Mouse (Mus musculus) bone marrow macrophage, adult 2 months (primary cell): ENCODE measurements around the gene Veph1. TPM values are rescaled to one million over a fixed set of nuclear protein-coding genes. Genes with fewer than 3 reads are reported as not detected.
"Not testable (repeated sequence)": the region's sequence is repeated elsewhere in the genome, so short reads cannot be mapped to it uniquely, and the experiment has no call there.

Experiments
- H3K27ac ChIP-seq: 2 replicates; pipeline ENCODE4 v1.5.1; 2012; ENCODE audit warnings: low read depth, low read length; ENCODE audit not compliant: insufficient read depth
- H3K4me1 ChIP-seq: 2 replicates; pipeline ENCODE4 v1.6.1; 2012; ENCODE audit warnings: low read length; ENCODE audit not compliant: control insufficient read depth, insufficient read depth
- H3K4me3 ChIP-seq: 2 replicates; pipeline ENCODE4 v1.5.1; 2012; ENCODE audit warnings: mild to moderate bottlenecking, low read length, moderate library complexity; ENCODE audit not compliant: insufficient read depth
- CTCF ChIP-seq: IDR thresholded peaks from 2 replicates; pipeline ENCODE4 v1.5.1; 2012; ENCODE audit warnings: low read depth, mild to moderate bottlenecking, low read length, moderate library complexity
- POLR2A ChIP-seq: IDR thresholded peaks from 2 replicates; pipeline ENCODE4 v1.6.1; 2012; ENCODE audit warnings: mild to moderate bottlenecking, low read depth, low read length, borderline replicate concordance
- polyA plus RNA-seq: library from polyadenylated mRNA; stranded (reverse); fragments of >200 nt; gene quantifications from 2 replicates; pipeline ENCODE4 v1.2.4, GENCODE M21; 2012; ENCODE audit not compliant: missing spikeins, insufficient read depth, insufficient read length

Gene Veph1
- polyA plus RNA-seq, 1 experiment, result not detected

DNA sequence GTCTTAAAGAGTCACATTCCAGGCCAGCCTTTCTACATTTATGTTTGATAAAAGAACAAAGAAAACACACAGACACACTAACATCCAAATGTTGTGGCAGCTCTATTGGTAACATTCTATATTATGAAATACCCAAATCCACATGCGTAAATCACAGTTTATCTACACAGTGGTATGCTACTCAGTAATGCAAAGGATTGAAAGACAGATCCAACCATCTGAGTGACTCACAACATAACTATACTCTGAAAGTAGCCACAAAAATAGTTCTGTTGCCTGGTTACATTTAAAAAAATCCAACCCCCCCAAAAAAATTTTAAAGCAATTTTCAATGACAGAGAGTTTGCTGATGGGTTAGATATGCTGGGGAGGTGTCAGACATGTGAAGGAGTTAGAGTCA lies 12.9 kb upstream of the Veph1 start:
- H3K4me3 ChIP-seq, result no peak overlapping the region
- no peak overlapping the region for H3K27ac ChIP-seq
- TF ChIP-seq POLR2A (no peak), CTCF (no peak)
- H3K4me1 ChIP-seq, result no peaks in the 10 kb centered on the region

DNA sequence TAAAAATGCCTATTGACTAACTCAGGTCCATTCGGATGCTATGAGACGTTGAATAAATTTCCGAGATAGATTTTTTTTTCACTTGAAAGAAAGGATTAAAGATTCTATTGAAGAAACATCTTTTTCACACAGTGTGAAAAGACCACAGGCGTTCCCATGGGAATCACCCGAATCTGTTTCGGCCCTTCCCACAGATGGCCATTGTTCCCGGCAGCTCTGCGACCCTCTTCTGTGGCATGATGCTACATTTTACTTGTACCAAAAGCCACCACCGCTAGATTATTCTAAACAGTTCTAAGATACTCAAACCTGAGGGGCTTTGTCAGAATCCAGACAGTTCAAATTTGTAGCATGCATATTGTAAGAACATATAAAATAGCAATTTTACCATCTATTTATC lies 1.4 kb downstream of the Veph1 start:
- Histone ChIP-seq H3K4me1 (no peaks in the 10 kb centered on the region), H3K4me3 (no peak overlapping the region), H3K27ac (no peak overlapping the region)
- TF ChIP-seq POLR2A (no peak), CTCF (no peak)

DNA sequence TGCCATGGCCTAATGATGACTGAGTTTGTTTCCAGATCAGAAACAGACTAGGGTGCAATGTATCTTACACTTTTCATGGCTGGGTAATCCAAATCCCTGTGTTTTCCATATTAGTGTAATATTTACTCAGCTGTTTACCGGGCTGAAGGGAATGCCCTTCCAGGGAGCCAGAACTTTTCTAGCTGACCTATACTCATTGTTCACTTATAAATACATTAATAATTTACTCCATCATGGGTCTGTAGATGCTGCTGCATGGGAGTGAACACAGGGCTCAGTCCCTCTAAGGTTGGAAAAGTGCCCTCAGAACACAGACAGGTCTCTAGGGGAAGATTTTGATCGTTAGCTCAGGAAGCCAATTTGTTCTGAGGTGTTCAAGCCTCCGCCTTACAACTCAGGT lies 1.9 kb downstream of the Veph1 start:
- Histone ChIP-seq H3K4me1 (no peaks in the 10 kb centered on the region), H3K27ac (no peak overlapping the region), H3K4me3 (no peak overlapping the region)
- TF ChIP-seq POLR2A (no peak), CTCF (no peak)

DNA sequence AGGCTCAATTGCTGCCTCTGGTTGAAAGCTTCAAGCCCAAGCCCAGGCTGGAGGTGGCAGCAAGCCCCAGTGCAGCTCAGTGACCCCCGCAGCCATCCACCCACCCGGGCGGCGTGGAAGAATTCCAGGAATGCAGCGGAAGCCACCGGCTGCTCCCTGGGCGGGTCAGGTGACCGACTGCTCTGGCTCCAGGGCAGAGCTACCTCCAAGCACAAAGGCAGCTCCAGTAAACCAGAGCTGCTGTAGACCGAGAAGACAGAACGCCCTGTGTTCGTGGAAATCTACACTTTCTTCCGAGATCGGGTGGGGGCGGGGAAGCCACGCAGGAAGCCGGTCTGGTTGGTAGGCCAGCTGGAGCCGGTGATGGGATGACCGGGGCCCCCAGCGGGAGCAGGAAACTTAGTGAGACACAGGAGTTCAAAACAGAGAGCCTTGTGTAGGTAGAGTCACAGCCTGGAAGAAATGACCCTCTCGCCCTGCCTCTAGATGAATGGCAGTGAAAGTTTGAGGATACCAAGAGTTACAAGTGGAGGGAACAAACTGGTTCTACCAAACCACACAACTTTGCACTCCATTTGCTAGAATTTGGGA lies 4.2 kb downstream of the Veph1 start:
- H3K4me3 ChIP-seq, result no peak overlapping the region
- H3K27ac ChIP-seq, result no peak overlapping the region
- H3K4me1 ChIP-seq, result no peaks in the 10 kb centered on the region
- TF ChIP-seq CTCF (no peak), POLR2A (no peak)

DNA sequence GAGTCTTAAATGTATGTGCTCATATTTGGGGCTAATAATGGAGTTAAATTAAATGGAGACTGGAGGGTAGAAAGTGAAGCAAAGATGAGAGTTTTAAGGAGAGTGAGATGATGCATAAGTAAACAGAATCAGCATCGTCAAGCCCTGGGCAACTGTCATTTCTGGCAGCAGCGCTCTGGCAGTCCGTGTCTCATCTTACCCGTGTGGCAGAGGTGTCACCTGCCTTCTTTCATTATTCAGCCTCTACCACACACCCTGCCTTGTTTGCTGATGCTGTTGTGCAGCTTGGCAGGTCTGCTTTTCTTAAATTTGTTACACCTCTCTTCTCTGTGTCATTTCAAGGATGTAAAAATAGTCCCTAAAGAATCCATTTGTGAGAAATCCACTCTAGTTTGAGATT lies 33.4 kb downstream of the Veph1 start:
- TF ChIP-seq POLR2A, result no peak
- TF ChIP-seq CTCF, result no peak
- Histone ChIP-seq H3K4me3 (no peak overlapping the region), H3K4me1 (no peaks in the 10 kb centered on the region), H3K27ac (no peak overlapping the region)

DNA sequence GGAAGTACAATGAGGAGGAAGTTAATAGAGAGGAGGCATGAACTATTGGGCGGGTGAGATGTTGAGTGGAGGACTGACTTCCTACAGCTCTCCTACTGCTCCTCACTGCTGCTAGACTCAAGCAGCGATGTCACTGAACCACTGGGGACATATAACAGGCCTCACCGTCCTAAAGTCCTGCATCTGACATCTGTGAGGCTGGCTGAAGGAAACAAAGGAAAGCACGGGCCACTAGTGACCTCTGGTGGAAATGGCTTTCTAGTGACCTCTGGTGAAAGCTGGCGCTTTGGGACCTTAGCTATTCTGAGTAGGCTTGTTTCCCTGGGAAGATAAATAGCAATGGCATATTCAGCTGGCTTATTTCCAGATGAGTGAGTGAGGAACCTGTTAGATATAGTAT lies 34.3 kb downstream of the Veph1 start:
- H3K4me3 ChIP-seq, result no peak overlapping the region
- no peak for TF ChIP-seq POLR2A
- no peak for TF ChIP-seq CTCF
- H3K27ac ChIP-seq, result no peak overlapping the region
- no peaks in the 10 kb centered on the region for H3K4me1 ChIP-seq

DNA sequence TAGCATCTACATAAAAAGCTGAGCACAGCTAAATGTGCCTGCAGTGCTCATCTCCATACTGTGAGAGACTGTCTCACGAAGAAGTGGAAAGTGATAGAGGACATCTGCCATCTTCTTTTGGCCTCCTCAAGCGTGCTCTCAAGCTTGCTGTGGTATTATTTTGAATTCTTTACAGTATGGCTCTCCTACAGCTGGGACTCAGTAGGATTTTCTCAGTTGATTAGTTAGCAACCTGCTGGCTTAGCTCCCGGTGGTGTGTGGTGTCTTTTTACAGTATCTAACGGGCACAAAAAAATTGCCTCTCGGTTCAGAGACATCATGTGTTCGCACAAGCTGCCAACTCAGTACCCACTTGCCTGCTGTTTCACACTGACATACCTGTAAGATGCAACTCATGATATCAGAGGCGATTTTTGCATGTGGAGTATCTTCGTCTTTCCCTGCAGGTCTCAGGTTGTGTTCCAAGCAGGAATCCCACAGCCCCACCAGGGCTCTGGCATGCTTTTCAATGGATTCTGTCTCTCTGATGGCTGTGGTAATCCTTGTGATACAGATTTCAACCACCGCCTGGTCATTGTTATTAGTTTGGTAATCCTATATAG lies 42.0 kb downstream of the Veph1 start:
- TF ChIP-seq POLR2A (no peak), CTCF (no peak)
- no peaks in the 10 kb centered on the region for H3K4me1 ChIP-seq
- no peak overlapping the region for H3K4me3 ChIP-seq

DNA sequence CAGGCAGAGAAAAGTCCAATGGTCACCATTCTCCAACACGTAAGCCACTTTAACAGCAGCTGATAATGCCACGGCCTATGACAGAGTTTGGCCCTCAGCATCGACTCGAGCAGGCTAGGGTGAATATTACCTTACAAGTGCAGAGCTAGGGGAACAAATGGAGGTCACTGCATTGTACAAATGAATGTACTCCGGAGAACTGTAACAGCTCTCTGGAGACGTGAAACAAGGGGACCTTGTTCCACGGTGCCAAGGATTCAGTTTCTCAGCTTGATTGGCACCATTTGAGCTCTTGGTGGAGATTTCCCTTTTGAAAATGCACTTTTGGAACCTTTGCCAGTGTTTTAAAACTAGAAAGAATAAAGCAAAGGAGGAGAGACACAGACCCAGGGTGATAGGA lies 44.8 kb downstream of the Veph1 start:
- H3K4me3 ChIP-seq, result no peak overlapping the region
- no peaks in the 10 kb centered on the region for H3K4me1 ChIP-seq
- TF ChIP-seq POLR2A (no peak), CTCF (no peak)
- H3K27ac ChIP-seq, result no peak overlapping the region

More for the DNA sequence above, 42.0 kb downstream of the Veph1 start:
- no peak overlapping the region for H3K27ac ChIP-seq

DNA sequence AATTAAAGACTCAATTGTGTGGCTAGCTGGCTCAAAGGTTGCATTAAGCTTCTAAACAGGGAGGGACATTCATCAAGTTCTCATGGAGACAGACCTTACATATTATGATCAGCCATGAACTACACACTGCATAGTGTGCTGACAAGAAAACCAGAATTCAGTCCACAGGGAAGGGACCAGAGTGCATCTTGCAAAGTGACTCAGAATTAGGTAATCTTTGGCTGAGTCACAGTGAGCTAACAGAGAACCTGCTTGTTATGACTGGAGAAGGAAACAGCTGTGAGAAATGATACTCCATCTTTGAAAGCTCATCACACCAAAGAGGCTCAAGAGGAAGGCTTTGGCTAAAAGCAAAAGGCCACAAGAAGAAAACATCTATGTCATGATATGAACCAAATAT lies 56.2 kb downstream of the Veph1 start:
- no peak for TF ChIP-seq CTCF
- TF ChIP-seq POLR2A, result no peak
- no peaks in the 10 kb centered on the region for H3K4me1 ChIP-seq
- H3K4me3 ChIP-seq, result no peak overlapping the region
- no peak overlapping the region for H3K27ac ChIP-seq

DNA sequence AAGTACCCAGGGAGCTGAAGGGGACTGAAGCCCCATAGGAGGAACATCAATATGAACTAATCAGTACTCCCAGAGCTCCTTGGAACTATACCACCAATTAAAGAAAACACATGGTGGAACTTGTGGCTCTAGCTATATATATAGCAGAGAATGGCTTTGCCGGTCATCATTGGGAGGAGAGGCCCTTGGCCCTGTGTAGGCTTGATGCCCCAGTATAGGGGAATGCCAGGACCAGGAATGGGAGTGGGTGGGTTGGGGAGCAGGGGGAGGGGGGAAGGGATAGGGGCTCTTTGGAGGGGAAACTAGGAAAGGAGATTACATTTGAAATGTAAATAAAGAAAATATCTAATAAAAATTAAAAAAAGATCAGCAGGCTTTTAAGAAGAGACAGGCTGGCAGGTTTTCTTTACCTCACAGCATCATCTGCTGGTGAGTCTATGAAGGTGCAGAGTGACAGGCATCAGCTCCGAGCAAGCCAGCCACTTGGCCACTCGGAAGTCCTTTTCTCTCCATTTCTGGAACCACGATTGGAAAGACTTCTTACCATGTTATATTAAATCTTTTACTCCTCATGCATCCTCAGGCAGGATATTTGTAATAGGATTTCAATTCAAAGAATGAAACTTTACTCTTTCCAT lies 60.3 kb downstream of the Veph1 start:
- not testable (repeated sequence) for H3K27ac ChIP-seq, H3K4me1 ChIP-seq, H3K4me3 ChIP-seq
